Mouse (Mus musculus): Measurements from ENCODE around the gene Ano2. TPM values are rescaled to one million over a fixed set of nuclear protein-coding genes. Genes with fewer than 3 reads are reported as not detected.
A peak's percentile ranks its signal among the peaks of the same experiment; 100 is the strongest.

Ano2 gene
- polyA plus RNA-seq, 1 experiment: 0.07 TPM

DNA sequence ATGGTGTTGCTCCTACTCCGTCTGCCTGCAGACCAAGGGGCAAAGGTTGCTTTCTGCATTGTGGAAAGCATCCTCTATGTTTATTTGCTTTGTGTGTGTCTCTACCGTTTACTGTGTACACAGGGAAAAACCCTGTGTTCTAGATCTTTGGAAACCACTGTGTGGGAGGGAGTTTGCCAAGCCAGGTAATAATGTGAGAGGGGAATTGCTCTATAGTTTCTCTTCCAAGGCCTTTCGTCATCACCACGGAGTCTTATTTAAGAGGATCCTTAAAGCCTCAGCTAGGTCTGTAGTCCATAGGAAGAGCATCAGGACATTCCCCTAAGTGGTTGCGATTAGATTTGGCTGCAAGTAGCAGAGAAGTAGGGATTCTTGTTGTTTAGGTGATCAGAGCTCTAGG is 32.3 kb upstream of the Ano2 start:
- TF ChIP-seq POLR2A (IDR thresholded peaks at IDR 0.05; ENCODE audit: control insufficient read depth, extremely low read depth, insufficient read depth, low read length, poor library complexity): no peak
- no peak for TF ChIP-seq CTCF (IDR thresholded peaks at IDR 0.05; ENCODE audit: borderline replicate concordance, control insufficient read depth, extremely low read depth, insufficient read depth, low read length, poor library complexity)

DNA sequence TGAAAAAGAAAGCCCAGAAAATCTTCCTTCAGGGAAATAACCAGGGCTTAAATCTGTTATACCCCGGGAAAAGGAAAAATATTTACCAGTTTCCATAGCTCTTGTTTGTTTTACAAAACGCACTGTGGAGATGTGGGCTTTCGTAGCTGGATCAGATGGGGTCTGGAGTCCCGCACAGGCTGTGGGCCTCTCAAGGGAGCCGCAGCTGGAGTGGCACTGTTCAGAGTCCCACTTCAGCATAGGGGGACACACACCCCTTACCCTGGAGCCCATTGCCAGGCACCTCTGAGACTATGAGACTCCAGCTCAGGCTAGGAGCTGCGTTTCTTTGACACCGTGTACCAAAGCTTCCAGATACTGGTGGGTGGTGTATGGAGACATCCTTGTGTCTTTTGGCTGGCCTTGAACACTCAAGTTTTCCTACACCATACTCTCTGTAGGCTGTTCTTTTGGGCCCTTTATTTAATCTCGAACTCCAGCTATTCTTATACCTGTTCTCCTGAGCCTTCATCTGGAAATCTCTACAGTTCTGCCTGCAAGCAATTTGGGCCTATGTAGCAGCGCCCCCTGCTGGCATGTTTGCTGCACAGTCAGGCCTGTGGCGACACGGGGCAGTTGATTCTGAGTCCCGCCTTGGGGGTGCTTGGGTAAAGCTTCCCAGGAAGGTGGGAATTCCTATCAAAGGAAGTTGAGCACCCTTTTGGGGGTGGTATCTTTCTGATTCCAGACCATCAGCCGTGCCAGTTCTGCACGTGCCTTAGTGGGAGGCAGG is 28.9 kb upstream of the Ano2 start:
- DNase-seq: peak; percentile 59

More for the DNA sequence above, 32.3 kb upstream of the Ano2 start:
- H3K4me1 ChIP-seq (replicated peaks; ENCODE audit: control insufficient read depth, insufficient read depth, low read length): no peaks in the 10 kb centered on the region
- H3K27ac ChIP-seq (ENCODE audit: control insufficient read depth, insufficient read depth, low read length): no peak overlapping the region
- no peaks in the 10 kb centered on the region for H3K27me3 ChIP-seq (ENCODE audit: control insufficient read depth, insufficient read depth, low read length)
- no peak overlapping the region for H3K4me3 ChIP-seq (ENCODE audit: control insufficient read depth, insufficient read depth, low read length)
- no peak for DNase-seq
- no peaks in the 10 kb centered on the region for H3K36me3 ChIP-seq (ENCODE audit: control insufficient read depth, insufficient read depth, low read length)
- 91% methylated on average over 5 of the region's 5 CpGs for WGBS

GRCm38 (mm10) chr6:125663906-125664305 is 26.3 kb upstream of the Ano2 start:
- TF ChIP-seq POLR2A (IDR thresholded peaks at IDR 0.05; ENCODE audit: control insufficient read depth, extremely low read depth, insufficient read depth, low read length, poor library complexity): no peak
- no peak for TF ChIP-seq CTCF (IDR thresholded peaks at IDR 0.05; ENCODE audit: borderline replicate concordance, control insufficient read depth, extremely low read depth, insufficient read depth, low read length, poor library complexity)
- WGBS: 75% methylated on average over 2 of the region's 2 CpGs
- Histone ChIP-seq H3K4me1 (replicated peaks; ENCODE audit: control insufficient read depth, insufficient read depth, low read length) (no peaks in the 10 kb centered on the region), H3K4me3 (ENCODE audit: control insufficient read depth, insufficient read depth, low read length) (no peak overlapping the region), H3K27me3 (ENCODE audit: control insufficient read depth, insufficient read depth, low read length) (no peaks in the 10 kb centered on the region), H3K27ac (ENCODE audit: control insufficient read depth, insufficient read depth, low read length) (no peak overlapping the region), H3K36me3 (ENCODE audit: control insufficient read depth, insufficient read depth, low read length) (no peaks in the 10 kb centered on the region)
- no peak for DNase-seq

More for the DNA sequence above, 28.9 kb upstream of the Ano2 start:
- TF ChIP-seq CTCF (IDR thresholded peaks at IDR 0.05; ENCODE audit: borderline replicate concordance, control insufficient read depth, extremely low read depth, insufficient read depth, low read length, poor library complexity) (peak; percentile 82; the same call in 1 of the 2 replicates), POLR2A (IDR thresholded peaks at IDR 0.05; ENCODE audit: control insufficient read depth, extremely low read depth, insufficient read depth, low read length, poor library complexity) (no peak)
- 59% methylated on average over 14 of the region's 14 CpGs for WGBS
- no peak overlapping the region for H3K4me3 ChIP-seq (ENCODE audit: control insufficient read depth, insufficient read depth, low read length)
- no peaks in the 10 kb centered on the region for H3K4me1 ChIP-seq (replicated peaks; ENCODE audit: control insufficient read depth, insufficient read depth, low read length)
- H3K27me3 ChIP-seq (ENCODE audit: control insufficient read depth, insufficient read depth, low read length): no peaks in the 10 kb centered on the region
- H3K36me3 ChIP-seq (ENCODE audit: control insufficient read depth, insufficient read depth, low read length): no peaks in the 10 kb centered on the region
- no peak overlapping the region for H3K27ac ChIP-seq (ENCODE audit: control insufficient read depth, insufficient read depth, low read length)

DNA sequence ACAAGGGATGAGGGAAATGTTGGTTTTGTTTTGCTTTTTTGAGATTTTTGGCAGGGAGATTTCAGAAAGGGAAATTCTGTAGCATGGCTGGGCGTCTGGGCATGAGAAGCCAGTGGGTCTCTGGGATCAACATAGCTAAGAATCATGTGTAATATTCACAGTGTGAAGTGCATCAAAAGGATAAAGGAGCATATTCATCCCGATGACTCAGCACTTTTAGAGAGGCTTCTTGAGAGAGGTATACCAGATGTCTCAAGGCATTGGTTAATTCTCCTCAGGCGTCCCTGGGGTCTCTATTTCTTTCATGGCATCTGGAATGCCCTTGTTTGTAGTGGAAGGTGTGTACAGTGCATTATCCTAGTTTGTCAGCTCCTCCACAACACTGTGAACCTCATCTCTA is 18.4 kb upstream of the Ano2 start:
- H3K4me3 ChIP-seq (ENCODE audit: control insufficient read depth, insufficient read depth, low read length): no peak overlapping the region
- H3K36me3 ChIP-seq (ENCODE audit: control insufficient read depth, insufficient read depth, low read length): no peaks in the 10 kb centered on the region
- H3K4me1 ChIP-seq (replicated peaks; ENCODE audit: control insufficient read depth, insufficient read depth, low read length): no peaks in the 10 kb centered on the region
- H3K27me3 ChIP-seq (ENCODE audit: control insufficient read depth, insufficient read depth, low read length): no peaks in the 10 kb centered on the region
- DNase-seq: no peak
- H3K27ac ChIP-seq (ENCODE audit: control insufficient read depth, insufficient read depth, low read length): no peak overlapping the region
- 92% methylated on average over 3 of the region's 3 CpGs for WGBS
- TF ChIP-seq POLR2A (IDR thresholded peaks at IDR 0.05; ENCODE audit: control insufficient read depth, extremely low read depth, insufficient read depth, low read length, poor library complexity) (no peak), CTCF (IDR thresholded peaks at IDR 0.05; ENCODE audit: borderline replicate concordance, control insufficient read depth, extremely low read depth, insufficient read depth, low read length, poor library complexity) (no peak)

GRCm38 (mm10) chr6:125678492-125678891 is 11.7 kb upstream of the Ano2 start:
- no peak overlapping the region for H3K4me3 ChIP-seq (ENCODE audit: control insufficient read depth, insufficient read depth, low read length)
- no peaks in the 10 kb centered on the region for H3K36me3 ChIP-seq (ENCODE audit: control insufficient read depth, insufficient read depth, low read length)
- peak; percentile 16 for DNase-seq
- no peak overlapping the region for H3K27ac ChIP-seq (ENCODE audit: control insufficient read depth, insufficient read depth, low read length)
- no peaks in the 10 kb centered on the region for H3K27me3 ChIP-seq (ENCODE audit: control insufficient read depth, insufficient read depth, low read length)
- 39% methylated on average over 1 of the region's 1 CpGs for WGBS
- 0 out of 2 replicates have a peak, but pooled peaks cover 4% of the 10 kb centered on the region for H3K4me1 ChIP-seq (replicated peaks; ENCODE audit: control insufficient read depth, insufficient read depth, low read length)
- TF ChIP-seq POLR2A (IDR thresholded peaks at IDR 0.05; ENCODE audit: control insufficient read depth, extremely low read depth, insufficient read depth, low read length, poor library complexity) (no peak), CTCF (IDR thresholded peaks at IDR 0.05; ENCODE audit: borderline replicate concordance, control insufficient read depth, extremely low read depth, insufficient read depth, low read length, poor library complexity) (no peak)

GRCm38 (mm10) chr6:125680613-125681012 is 9.6 kb upstream of the Ano2 start:
- no peak overlapping the region for H3K4me3 ChIP-seq (ENCODE audit: control insufficient read depth, insufficient read depth, low read length)
- H3K36me3 ChIP-seq (ENCODE audit: control insufficient read depth, insufficient read depth, low read length): no peaks in the 10 kb centered on the region
- no peak overlapping the region for H3K27ac ChIP-seq (ENCODE audit: control insufficient read depth, insufficient read depth, low read length)
- H3K4me1 ChIP-seq (replicated peaks; ENCODE audit: control insufficient read depth, insufficient read depth, low read length): 0 out of 2 replicates have a peak, but pooled peaks cover 4% of the 10 kb centered on the region
- DNase-seq: no peak
- no peak for TF ChIP-seq CTCF (IDR thresholded peaks at IDR 0.05; ENCODE audit: borderline replicate concordance, control insufficient read depth, extremely low read depth, insufficient read depth, low read length, poor library complexity)
- TF ChIP-seq POLR2A (IDR thresholded peaks at IDR 0.05; ENCODE audit: control insufficient read depth, extremely low read depth, insufficient read depth, low read length, poor library complexity): no peak
- 94% methylated on average over 11 of the region's 11 CpGs for WGBS
- no peaks in the 10 kb centered on the region for H3K27me3 ChIP-seq (ENCODE audit: control insufficient read depth, insufficient read depth, low read length)

All from thymus, adult 2 months (tissue).